Mouse (Mus musculus): ENCODE data around the gene Lrrc14b.

Lrrc14b gene

DNA sequence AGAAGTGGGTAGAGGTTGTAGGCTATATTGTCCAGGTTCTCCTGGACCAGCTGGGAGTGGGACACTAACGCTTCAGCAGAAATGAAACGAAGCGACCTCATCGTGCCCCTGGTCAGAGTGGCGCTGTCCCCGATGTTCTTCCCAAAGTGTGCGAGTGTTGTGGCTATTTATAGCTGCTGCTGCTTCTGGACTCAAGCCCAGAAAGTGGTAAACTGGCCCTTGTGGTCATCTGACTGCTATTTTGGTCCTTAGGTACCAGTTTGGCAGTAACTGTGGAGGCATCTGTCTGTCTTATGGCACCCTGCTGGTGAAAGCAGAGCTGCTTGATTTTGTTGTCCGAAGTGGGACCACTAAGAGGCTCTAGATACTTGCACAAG, at the start of gene Lrrc14b:
Gene Lrrc14b (minus strand): TSS at position 147 of the 377 bp plus-strand sequence.
- DNase-seq (ENCODE audit: low spot score) = no peak

DNA sequence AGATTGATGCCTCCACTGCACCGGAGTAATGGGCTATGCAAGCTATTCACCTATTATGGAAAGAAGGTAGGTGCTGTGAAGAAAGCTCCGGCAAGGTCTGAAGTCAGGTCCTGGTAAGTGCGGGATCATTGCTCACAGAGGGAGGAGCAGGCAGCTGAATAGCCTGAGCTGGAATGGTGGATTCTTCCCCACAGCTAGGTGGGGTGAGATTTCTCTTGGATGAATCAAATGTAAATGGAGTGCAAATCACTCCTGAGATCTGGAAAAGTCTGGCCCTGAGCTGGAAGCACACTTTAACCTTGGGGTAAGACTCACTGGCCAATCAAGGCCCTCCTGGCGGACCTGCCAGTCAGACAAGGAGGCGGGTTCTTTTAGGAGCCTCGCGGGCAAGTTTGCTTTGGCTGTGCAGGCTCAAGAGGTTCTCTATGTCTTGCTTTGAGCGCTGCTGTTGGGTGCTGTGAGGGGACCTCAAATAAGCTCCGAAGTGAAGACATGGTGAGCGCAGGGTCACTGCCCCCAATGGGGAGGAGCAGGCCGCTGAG, 35.6 kb upstream of the Lrrc14b start, which contains the start of gene Ftl1-ps1:
Gene Ftl1-ps1 (plus strand): TSS at position 397 of the 542 bp plus-strand sequence.
- no peak for DNase-seq (ENCODE audit: low spot score)

DNA sequence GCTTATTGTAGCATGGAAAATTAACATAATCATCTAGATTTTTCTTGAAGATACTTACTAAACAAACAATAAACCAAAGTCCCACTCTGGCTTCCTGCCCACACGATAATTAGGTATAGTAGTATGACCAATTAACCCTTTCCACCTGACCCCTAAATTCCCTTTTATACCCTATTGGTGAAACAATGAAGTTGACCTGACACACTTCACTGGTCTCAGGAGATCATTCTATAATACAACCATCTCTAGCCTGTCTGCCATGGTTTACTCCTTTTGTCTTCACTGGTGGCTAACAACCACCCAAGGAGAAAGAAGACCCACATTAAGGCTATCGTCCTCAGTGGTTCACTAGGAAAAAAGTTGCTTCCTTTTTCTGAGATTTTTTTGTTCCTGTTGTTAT, 27.4 kb upstream of the Lrrc14b start:
- DNase-seq (ENCODE audit: low spot score) = no peak

DNA sequence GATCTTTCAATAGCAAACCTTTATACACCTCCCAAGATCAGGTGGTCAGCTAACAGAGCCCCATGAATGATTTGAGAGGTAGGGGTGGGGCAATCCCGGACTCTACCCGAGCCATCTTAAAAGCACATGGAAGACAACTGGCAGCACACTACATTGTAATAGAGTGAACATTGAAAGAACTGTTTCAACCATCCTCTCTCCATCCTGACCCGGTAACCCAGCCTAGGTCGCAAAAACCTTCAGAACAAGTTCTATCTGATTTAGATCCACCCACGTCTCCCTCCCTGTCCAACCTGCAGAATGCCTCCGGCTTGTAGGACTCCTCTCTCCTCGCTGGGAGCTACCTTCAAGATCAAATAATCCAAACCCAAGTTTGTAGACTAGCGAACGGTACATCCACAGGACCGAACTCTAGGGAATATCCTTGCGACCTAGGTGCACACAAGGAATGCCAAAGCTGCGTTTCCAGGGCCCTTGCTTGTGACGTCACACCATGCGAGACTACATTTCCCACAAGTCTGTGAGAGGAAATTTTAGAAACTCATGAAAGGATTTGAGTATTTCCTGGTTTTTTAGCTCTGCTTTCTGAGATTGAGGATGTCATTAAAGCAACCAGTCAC, 26.7 kb upstream of the Lrrc14b start, which contains the start of gene Zfp72:
Gene Zfp72 (minus strand): TSS at position 466 of the 620 bp plus-strand sequence.
- peak; percentile 78 for DNase-seq (ENCODE audit: low spot score)

DNA sequence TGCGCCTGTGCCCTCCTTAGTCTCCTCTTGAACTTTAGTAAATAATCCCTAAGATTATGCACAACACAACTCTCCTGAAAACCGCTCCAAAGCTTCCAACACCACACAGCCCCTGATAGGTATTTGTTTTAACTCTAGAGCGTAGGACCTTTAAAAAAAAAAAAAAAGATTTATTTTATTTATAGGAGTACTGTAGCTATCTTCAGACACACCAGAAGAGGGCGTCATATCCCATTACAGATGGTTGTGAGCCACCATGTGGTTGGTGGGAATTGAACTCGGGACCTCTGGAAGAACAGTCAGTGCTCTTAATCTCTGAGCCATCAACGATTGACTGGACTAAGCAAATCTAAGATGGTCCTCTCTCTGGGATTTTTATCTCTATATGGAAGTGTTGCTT, 25.9 kb upstream of the Lrrc14b start:
- no peak for DNase-seq (ENCODE audit: low spot score)

DNA sequence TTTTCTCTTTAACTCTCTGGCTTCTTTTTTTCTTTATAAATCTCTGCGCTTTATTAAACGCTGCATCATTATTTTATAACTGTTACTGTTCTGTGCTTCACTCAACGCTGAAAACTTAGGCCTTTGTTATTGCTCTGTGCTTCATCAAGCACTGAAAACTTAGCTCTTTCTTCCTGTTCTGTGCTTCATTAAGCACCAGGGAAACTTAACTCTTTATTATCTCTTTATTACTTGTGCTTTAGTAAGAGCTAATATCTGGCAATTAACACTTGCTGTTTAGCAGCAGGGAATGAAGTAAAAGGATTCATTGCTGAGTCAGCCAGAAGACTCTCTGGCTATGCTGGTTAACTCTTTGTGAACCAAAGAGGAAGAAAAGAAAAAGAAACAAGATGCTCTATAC, 18.5 kb upstream of the Lrrc14b start:
- no peak for DNase-seq (ENCODE audit: low spot score)

DNA sequence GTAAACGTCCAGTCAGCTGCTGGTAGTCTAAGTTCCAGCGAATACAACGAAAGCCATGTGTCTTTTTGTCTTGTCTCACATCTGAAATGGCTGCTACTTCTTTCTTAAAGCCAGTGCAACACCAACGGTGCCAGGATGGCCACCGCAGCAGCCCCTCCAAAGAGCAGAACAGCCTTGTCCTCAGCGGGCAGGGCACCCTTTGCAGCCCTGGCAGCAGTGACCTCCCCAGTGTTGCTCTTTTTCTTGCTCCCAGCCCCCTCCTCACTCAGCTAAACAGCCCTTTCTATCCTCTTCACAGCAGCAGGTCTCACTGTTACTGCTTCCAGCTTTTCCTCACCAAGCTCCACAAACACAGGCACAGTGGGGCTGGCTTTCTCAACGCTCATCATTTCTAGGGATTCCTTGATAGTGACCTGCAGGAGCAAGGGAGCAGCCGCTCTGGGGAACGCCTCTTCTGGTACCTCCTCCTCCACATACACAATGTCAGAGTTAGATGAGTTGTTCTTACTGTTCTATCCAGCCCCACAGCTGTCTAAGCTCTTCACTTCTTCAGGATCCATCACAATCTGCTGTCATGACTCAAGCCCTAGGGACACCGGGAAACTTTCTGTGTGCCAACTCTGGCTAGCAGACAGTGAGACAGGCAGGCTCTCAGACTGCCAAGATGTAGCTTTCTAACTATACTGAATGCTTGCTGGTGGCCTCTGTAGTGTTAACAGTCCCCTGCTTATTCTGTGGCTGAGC, 17.9 kb upstream of the Lrrc14b start:
- no peak for DNase-seq (ENCODE audit: low spot score)

DNA sequence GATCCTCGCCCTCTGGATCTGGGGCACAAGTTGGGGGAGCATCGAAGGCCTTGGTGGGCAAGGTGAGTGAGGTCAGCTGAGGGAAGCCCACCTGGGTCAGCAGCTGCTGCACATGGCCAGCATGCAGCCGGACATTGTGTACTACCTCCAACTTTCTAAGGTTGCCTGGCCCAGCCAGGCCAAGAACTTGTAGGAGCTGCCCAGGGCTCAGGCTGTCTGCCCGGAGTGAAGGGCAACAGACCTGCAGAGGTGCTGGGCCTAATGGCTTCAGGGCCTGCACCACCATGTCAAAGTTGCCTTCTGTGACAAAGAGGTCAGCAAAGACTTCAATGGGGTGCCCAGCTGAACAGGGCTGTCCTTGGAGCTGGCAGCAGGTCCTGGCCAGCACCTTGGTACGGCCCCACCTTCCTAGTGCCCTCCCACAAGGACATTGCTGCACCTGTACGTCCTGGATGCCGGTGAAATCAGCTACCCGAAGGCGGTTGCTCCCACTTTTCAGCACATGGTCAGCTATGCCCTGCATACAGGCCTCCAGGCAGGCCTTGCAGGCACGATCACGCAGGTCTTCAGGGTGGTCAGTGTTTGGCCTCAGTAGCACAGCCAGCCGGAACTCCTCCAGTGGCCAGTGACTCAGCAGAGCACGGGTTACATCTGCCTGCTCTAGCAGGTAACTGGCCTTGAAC, 488 bp downstream of the Lrrc14b start:
- no peak for DNase-seq (ENCODE audit: low spot score)

DNA sequence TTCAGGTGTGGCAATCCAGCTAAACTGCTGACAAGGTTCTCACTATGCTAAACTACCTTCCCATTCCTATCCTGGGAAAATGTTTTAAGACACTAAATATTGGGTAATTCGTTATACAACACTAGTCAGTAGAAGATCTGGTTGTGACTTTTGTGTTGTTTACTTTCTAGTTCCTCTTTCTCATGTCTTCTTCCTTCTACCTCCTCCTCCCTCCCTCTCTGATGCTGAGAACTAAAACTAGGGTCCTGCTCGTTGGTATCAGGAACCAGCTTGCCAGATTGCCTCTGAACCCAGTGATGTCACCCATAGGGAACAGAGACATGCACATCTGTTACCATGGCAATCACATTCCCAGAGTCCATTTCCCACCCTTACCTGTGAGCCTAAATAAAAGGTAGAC, 1.6 kb downstream of the Lrrc14b start:
- DNase-seq (ENCODE audit: low spot score) = no peak

DNA sequence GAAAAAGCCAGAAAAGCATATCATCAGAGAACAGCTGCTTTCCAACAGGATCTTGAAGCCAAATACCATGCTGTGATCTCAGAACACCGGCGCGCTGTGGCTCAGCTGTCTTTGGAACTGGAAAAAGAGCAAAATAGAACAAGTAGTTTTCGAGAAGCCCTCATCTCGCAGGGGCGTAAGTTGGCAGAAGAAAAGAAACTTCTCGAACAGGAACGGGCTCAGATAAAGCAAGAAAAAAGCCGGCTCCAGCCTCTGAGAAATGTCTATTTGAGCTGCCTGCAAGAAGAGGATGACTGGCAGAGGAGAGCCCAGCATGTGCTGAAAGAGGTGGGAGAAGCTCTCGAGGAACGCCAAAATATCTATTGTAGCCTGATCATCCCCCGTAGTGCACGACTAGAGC, 7.3 kb downstream of the Lrrc14b start:
- DNase-seq (ENCODE audit: low spot score) = no peak

DNA sequence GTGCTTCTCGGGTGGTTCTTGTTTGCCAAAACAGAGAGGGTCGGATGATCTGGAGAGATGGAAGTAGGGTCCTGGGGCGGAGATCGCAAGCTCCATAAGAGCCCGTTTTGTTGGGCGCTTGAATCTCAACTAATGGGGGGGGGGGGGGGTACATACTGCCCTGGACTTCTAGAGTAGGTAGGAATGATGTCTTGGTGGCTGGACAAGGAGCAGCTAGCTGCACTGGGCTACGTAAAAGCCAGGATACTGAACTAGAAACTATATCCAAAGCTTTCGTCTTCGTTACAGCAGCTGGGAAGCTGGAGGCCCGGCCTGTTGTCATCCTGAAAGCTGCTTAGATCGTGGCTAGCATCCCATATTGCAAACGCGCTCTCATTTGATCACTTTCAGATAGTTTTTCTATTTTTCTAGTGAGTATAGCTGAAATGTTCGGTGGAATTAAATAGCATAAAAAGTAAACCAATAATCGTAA, 13.3 kb downstream of the Lrrc14b start:
- no peak for DNase-seq (ENCODE audit: low spot score)

DNA sequence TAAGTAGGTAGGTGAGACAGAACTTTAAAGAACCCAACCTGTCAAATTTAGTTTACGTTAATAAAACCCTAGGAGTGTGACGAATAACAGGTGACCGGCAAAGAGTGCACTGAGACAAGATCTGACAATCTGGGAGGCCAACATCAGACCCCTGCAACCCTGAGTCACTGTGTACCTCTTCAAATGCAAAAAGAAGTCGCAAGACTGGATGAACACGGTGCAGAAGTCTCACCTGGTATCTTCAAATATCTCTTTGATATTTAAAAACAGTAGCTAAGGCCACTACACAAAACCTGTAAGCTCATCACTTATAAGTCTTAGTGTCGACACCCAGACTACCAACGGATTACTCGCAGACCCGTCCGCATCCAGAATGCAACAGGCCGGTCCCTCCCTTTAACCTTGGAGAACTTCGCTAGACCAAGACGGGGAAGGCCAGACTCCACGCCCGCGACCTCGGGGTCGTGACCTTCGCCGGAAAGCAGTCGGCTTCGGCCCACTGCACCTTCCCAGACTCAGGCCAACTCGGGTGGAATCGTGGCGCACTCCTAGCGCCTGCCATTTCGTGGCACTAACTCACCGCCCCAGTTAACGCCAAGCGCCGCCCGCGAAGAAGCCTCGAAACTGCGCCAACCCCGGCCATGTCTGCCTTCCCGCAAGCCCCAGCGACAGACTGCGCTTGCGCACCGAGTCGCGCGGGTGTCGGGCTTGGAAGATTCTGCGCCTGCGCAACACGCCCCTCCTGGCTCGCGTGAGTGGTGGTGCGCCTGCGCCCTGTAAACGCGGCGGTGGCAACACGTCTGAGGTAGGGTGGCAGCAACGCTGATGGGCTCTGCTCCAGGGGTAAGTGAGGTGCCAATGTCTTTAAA, 14.0 kb downstream of the Lrrc14b start, which contains the start of the genes Sdha and Ccdc127:
Gene Sdha (minus strand): TSS at position 715 of the 869 bp plus-strand sequence.
Gene Ccdc127 (plus strand): TSS at position 744 of the 869 bp plus-strand sequence.
- DNase-seq (ENCODE audit: low spot score) = peak; percentile 96

DNA sequence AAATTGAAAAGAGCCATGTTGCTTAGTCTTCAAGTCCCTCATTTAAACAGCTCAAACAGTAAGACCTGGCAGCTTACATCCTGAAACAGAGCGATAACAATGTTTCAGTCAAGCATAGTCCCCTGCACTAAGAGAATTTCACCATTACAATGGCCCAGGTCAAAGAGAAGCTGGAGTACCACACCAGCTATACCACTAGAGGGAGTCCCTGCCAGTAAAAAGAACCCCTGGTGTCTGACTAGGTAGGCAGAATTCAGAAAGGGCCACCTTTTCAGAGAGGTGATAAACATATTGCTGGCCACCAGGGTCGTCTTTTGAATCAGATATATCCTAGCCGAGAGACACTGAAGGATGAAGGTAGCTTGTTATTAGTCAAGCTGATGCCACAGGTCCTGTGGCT, 22.8 kb downstream of the Lrrc14b start:
- DNase-seq (ENCODE audit: low spot score) = peak; percentile 29

DNA sequence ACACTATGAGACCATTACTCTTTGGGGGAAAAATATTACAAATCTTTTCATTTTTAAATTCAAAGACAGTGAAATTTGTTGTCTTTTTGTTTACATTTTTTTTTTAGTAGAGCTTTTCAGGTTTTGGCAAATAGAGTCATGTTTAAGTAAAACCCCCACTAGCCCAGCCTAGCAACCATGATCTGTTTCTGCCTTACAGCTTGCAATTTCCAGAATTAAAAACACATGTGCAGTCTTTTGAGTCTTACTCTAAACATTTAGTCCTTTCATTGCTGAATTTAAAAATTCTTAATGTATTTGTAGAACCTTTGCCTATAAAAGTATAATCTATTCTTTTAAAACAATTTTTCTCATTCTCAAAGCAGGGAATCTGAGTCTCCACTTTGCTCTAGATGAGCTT, 34.5 kb downstream of the Lrrc14b start:
- DNase-seq (ENCODE audit: low spot score) = no peak

DNA sequence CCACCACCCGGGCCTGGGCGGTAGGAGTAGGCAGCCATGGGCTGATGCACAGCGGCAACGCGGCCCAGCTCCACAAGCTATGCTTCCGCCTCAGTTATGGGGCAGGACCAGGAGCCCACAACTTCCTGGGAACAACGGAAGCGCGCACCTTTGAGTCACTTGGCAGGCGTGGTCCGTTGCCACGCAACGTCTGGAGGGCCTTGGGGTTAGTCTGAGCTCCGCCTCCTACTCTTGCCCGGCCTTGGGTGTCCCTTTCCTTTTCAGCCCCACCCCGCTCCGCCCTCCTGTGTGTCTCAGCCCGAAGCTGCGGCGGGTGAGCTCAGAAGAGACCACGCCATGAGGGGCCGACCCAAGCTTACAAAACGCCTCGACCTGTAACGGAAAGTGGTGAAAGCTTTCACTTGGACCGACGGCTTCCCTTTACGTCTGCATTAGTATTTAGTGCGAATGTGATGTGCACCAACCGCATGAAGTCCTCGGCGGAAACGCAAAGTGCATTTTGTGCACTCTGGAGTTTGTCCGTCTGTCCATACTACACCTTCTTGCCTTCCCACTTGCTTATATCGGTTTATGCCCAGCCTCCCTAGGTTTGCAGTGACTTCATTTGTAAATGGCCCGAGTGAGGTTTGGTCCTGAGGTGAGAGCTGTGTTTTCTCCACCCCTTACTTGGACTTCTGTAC, 46.5 kb downstream of the Lrrc14b start, which contains the start of gene Pdcd6:
Gene Pdcd6 (minus strand): TSS at position 411 of the 680 bp plus-strand sequence.
- DNase-seq (ENCODE audit: low spot score) = peak; percentile 91

DNA sequence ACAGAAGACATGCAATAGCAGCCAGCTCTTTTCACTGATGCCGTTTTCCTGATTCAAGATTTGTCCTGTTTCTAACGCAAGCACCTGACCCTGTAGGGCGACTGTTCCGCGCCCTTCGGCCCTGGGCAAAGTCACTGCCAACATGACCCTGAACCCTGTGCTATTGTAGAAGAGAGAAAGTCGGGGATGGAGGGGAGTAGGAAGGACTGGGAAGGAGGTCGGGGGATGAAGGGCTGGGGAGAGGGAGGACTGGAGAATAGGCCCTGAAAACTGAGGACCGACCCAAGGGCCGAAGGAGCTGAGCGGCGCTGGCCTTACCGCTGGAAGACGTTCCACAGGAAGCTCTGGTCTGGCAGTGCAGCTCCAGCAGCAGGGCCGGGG, 47.0 kb downstream of the Lrrc14b start:
- no peak for DNase-seq (ENCODE audit: low spot score)

DNA sequence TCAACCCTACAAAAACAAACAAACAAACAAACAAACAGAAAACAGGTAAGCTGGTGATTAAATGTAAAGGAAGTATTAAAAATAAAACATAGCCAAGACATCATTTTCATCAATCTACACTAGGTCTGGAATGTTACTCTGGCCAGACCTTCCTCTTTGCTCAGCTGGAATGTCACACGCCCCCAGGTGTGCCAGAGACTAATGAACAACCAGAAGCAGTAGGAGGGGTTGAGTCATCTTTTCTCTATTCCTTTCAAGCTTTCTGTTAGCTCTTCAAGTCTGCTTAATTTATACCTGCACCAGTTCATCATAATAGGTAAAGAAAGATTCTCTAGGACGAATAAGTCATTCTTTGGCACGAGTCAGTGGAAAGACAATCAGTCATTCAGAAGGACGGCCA, 47.4 kb downstream of the Lrrc14b start:
- DNase-seq (ENCODE audit: low spot score) = no peak

DNA sequence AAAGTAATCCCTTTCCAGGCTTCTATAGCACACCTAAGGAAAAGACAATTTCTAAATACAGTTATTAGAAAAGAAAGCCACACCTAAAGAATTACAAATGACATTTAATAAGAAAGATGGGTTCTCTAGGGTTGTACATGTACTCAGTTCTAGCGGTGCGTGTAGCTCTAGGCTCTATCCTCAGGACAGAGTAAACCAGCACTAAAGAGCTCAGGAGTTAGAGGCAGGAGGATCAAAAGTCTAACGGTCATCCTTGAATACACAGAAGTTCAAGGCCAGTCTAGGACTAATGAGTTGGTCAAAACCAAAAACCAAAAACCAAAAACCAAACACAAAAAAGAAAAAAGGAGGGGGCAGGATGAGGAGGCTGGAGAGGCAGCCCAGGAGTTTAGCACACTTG, 49.2 kb downstream of the Lrrc14b start:
- no peak for DNase-seq (ENCODE audit: low spot score)
